10 mouse cellular contexts compared by ENCODE assay signal in the genomic region with DNA sequence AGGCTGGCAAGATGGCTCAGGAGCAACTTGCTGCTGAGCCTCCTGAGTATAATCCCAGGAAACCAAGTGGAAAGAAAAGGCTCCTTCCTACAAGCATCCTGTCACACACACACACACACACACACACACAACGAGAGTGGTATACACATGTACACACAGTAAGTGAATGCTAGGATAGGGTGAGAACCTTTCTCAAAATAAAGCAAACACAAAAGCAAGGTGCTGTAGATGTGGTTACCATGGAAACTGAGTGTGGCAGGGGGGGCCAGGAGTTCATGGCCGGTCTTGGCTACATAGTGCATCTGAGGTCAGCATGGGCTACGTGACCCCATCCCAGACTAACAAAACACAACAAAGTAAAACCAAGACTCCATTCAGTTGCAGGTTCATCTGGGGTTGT. TPM values are rescaled to one million over a fixed set of nuclear protein-coding genes. Genes with fewer than 3 reads are reported as not detected.
A peak's percentile ranks its signal among the peaks of the same experiment; 100 is the strongest.
DNase-seq lines count a peak whose midpoint lies in the region; ATAC-seq and TF ChIP-seq lines count a peak whose summit lies in the region.
"Had no signal": no experiment of that assay in that cellular context is flagged by ENCODE, and none has a peak within 500 bp of the region (broad histone marks: within the 10 kb centered on the region; RNA-seq: fewer than 3 reads in every experiment).

No protein-coding gene starts in this region.

- no peak overlapping the region for H3K9ac ChIP-seq in kidney, postnatal 0 days (ENCODE audit: low read depth, low read length)
- H3K9ac ChIP-seq in heart, embryonic 15.5 days = no peak overlapping the region; the same call in 1 of the 2 replicates
- no peak overlapping the region for H3K9ac ChIP-seq in limb, embryonic 14.5 days (ENCODE audit: low read depth, low read length, severe bottlenecking)

- 63% methylated on average over 3 of the region's 3 CpGs for WGBS in kidney, postnatal 0 days
- 74% methylated on average over 3 of the region's 3 CpGs for WGBS in heart, embryonic 15.5 days
- WGBS in limb, embryonic 14.5 days = 64% methylated on average over 3 of the region's 3 CpGs

- no peak for TF ChIP-seq CTCF in kidney, postnatal 0 days (IDR thresholded peaks at IDR 0.05; ENCODE audit: low read depth)

- TF ChIP-seq POLR2A in limb, embryonic 14.5 days (IDR thresholded peaks at IDR 0.05; ENCODE audit: borderline replicate concordance, extremely low read depth, insufficient read depth, insufficient read length) = no peak

- no peak for DNase-seq in kidney, postnatal 0 days (ENCODE audit: low spot score)
- no peak for DNase-seq in kidney, adult 8-10 months
- no peak for DNase-seq in limb, embryonic 14.5 days (ENCODE audit: low spot score)
- no peak for DNase-seq in thymus, postnatal 36 days
- no peak for DNase-seq in right cerebral cortex, postnatal 36 days (ENCODE audit: low spot score in 2 of 2)
- no peak for DNase-seq in gastrocnemius, postnatal 25 days

- H3K27me3 ChIP-seq in kidney, postnatal 0 days (ENCODE audit: insufficient read depth, low read length) = no peaks in the 10 kb centered on the region
- H3K27me3 ChIP-seq in heart, embryonic 15.5 days = no peaks in the 10 kb centered on the region
- no peaks in the 10 kb centered on the region for H3K27me3 ChIP-seq in limb, embryonic 14.5 days (ENCODE audit: control insufficient read depth, insufficient read depth, low read length)

- H3K9me3 ChIP-seq in kidney, postnatal 0 days (replicated peaks; ENCODE audit: low read length) = no peaks in the 10 kb centered on the region
- H3K9me3 ChIP-seq in heart, embryonic 15.5 days (replicated peaks) = no peaks in the 10 kb centered on the region
- no peaks in the 10 kb centered on the region for H3K9me3 ChIP-seq in limb, embryonic 14.5 days (ENCODE audit: control insufficient read depth, low read length)

- H3K4me2 ChIP-seq in kidney, postnatal 0 days (ENCODE audit: low read length) = peak overlapping the region; percentile 68
- H3K4me2 ChIP-seq in heart, embryonic 15.5 days = peak overlapping the region; percentile 76
- peak overlapping the region; percentile 79 for H3K4me2 ChIP-seq in limb, embryonic 14.5 days (replicated peaks; ENCODE audit: low read depth, low read length, severe bottlenecking)

- no peak for ATAC-seq in kidney, postnatal 0 days (replicated peaks; ENCODE audit: low FRiP score, low read depth)
- no peak for ATAC-seq in heart, embryonic 15.5 days (replicated peaks; ENCODE audit: insufficient number of reproducible peaks, insufficient read depth, low FRiP score, low read depth)
- no peak for ATAC-seq in limb, embryonic 14.5 days (ENCODE audit: low FRiP score, low read depth)

- peak overlapping the region; percentile 72; the same call in 1 of the 2 replicates for H3K4me3 ChIP-seq in kidney, postnatal 0 days (replicated peaks; ENCODE audit: low read depth, low read length)
- peak overlapping the region; percentile 89 for H3K4me3 ChIP-seq in brown adipose tissue, adult 24 weeks (ENCODE audit: insufficient read depth, low read depth, low read length)
- peak overlapping the region; percentile 75 for H3K4me3 ChIP-seq in heart, embryonic 15.5 days
- peak overlapping the region; percentile 83; the same call in 1 of the 2 replicates for H3K4me3 ChIP-seq in limb, embryonic 14.5 days (replicated peaks; ENCODE audit: low read length)
- H3K4me3 ChIP-seq: erythroblast, embryonic 14.5 days had no signal

- 0 out of 2 replicates have a peak, but pooled peaks cover 1% of the 10 kb centered on the region for H3K36me3 ChIP-seq in kidney, postnatal 0 days (ENCODE audit: insufficient read depth, low read length)
- no peaks in the 10 kb centered on the region for H3K36me3 ChIP-seq in heart, embryonic 15.5 days
- H3K36me3 ChIP-seq in limb, embryonic 14.5 days (ENCODE audit: control insufficient read depth, insufficient read depth, low read length) = 0 out of 2 replicates have a peak, but pooled peaks cover under 1% of the 10 kb centered on the region

- 0 out of 2 replicates have a peak overlapping the region, but pooled peaks have one; percentile 62 for H3K27ac ChIP-seq in kidney, postnatal 0 days
- H3K27ac ChIP-seq in brown adipose tissue, adult 24 weeks (replicated peaks; ENCODE audit: low read depth, low read length) = peak overlapping the region; percentile 85
- peak overlapping the region; percentile 74; the same call in 1 of the 2 replicates for H3K27ac ChIP-seq in heart, embryonic 15.5 days
- H3K27ac ChIP-seq in limb, embryonic 14.5 days (replicated peaks; ENCODE audit: low read depth, low read length) = no peak overlapping the region
- H3K27ac ChIP-seq: macrophage had no signal

- H3K4me1 ChIP-seq in kidney, postnatal 0 days (replicated peaks; ENCODE audit: insufficient read depth, low read length) = peaks cover 30% of the 10 kb centered on the region; the same call in 1 of the 2 replicates
- peaks cover 11% of the 10 kb centered on the region for H3K4me1 ChIP-seq in brown adipose tissue, adult 24 weeks (ENCODE audit: control insufficient read depth, insufficient read depth, insufficient read length, low read length)
- H3K4me1 ChIP-seq in heart, embryonic 15.5 days (replicated peaks) = peaks cover 33% of the 10 kb centered on the region
- H3K4me1 ChIP-seq in limb, embryonic 14.5 days (ENCODE audit: control insufficient read depth, insufficient read depth, low read length) = peaks cover 26% of the 10 kb centered on the region

RNA-seq across cellular contexts. Expression of gene Dock6, which starts 1.4 kb away (rescaled TPM):
- 28.3 and 28.7 TPM in 2 replicates for polyA plus RNA-seq in kidney, postnatal 0 days (2015; fragmentation: Nextera tagmentation; extraction: Ambion mirVana)
- 6.9 and 9.5 TPM in 2 replicates for polyA plus RNA-seq in brown adipose tissue, adult 24 weeks (2012; ENCODE audit: insufficient read depth, insufficient read length, missing spikeins)
- 38.3 and 54.7 TPM in 2 replicates for polyA plus RNA-seq in heart, embryonic 15.5 days (2015; fragmentation: Nextera tagmentation; extraction: Ambion mirVana)
- polyA plus RNA-seq in limb, embryonic 14.5 days (2012; rRNA removed) = 155 and 191 TPM in 2 replicates
- 31.6 and 38.8 TPM in 2 replicates for polyA plus RNA-seq in limb, embryonic 14.5 days (2014; fragmentation: Nextera tagmentation; extraction: Ambion mirVana)
- total RNA-seq in gastrocnemius, postnatal 25 days (2021) = 10 to 100 TPM; 10.7 to 14.7 TPM

RNA-seq across cellular contexts. Expression of gene Angptl8, which starts 15.8 kb away (rescaled TPM):
- polyA plus RNA-seq in kidney, postnatal 0 days (2015; fragmentation: Nextera tagmentation; extraction: Ambion mirVana) = 5.6 and 6.1 TPM in 2 replicates
- polyA plus RNA-seq in brown adipose tissue, adult 24 weeks (2012; ENCODE audit: insufficient read depth, insufficient read length, missing spikeins) = 54.2 and 167 TPM in 2 replicates
- 1.2 and 2.1 TPM in 2 replicates for polyA plus RNA-seq in heart, embryonic 15.5 days (2015; fragmentation: Nextera tagmentation; extraction: Ambion mirVana)
- 0.17 TPM in 1 of 2 replicates, not detected in the other for polyA plus RNA-seq in limb, embryonic 14.5 days (2012; rRNA removed)
- polyA plus RNA-seq in limb, embryonic 14.5 days (2014; fragmentation: Nextera tagmentation; extraction: Ambion mirVana) = 0.44 and 1.1 TPM in 2 replicates
- under 1 TPM in 1 of 2 experiments, not detected in 1; 0.43 TPM for total RNA-seq in gastrocnemius, postnatal 25 days (2021)
- polyA plus RNA-seq: macrophage had no signal

RNA-seq across cellular contexts. Expression of gene Kank2, which starts 52.5 kb away (rescaled TPM):
- 10.1 and 10.3 TPM in 2 replicates for polyA plus RNA-seq in kidney, postnatal 0 days (2015; fragmentation: Nextera tagmentation; extraction: Ambion mirVana)
- 19.7 and 29.7 TPM in 2 replicates for polyA plus RNA-seq in brown adipose tissue, adult 24 weeks (2012; ENCODE audit: insufficient read depth, insufficient read length, missing spikeins)
- 20.0 and 26.3 TPM in 2 replicates for polyA plus RNA-seq in heart, embryonic 15.5 days (2015; fragmentation: Nextera tagmentation; extraction: Ambion mirVana)
- 38.6 and 49.6 TPM in 2 replicates for polyA plus RNA-seq in limb, embryonic 14.5 days (2012; rRNA removed)
- 13.1 and 15.0 TPM in 2 replicates for polyA plus RNA-seq in limb, embryonic 14.5 days (2014; fragmentation: Nextera tagmentation; extraction: Ambion mirVana)
- 10 to 100 TPM; 14.3 to 17.5 TPM for total RNA-seq in gastrocnemius, postnatal 25 days (2021)
